Mouse (Mus musculus): ENCODE measurements at regions not wholly inside any gene's neighbourhood (a gene's known extent, or its start where the extent isn't known, plus 50 kb on each side); places are given as distances from the start of the nearest gene placed in this dataset.
A peak's percentile ranks its signal among the peaks of the same experiment; 100 is the strongest.
"Not testable (repeated sequence)": the region's sequence is repeated elsewhere in the genome, so short reads cannot be mapped to it uniquely, and the experiment has no call there.

DNA sequence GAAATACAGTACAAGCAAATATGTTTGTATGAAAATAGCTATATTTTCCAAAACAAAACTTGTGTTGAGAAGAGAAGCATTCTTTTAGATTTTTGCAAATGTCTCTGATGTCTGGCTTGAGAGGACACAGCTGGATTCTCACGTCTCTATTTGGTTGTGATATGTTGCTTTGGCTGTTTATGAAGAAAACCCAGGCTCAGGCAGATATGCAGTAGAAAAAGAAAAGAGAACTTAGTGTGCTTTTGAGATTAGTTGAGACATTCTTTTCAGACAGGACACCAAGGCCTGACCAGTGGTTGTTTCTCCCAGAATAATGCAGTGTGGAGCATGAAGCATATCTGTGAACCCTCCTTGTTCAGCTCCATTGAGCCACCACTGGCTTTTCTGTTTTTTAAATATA, 178.8 kb upstream of the Mamld1 start:
- H3K4me3 ChIP-seq (ENCODE audit: low read length): no peak overlapping the region
- H3K36me3 ChIP-seq (ENCODE audit: insufficient read depth, low read length): no peaks in the 10 kb centered on the region
- no peak for ATAC-seq (ENCODE audit: low FRiP score, low TSS enrichment)
- no peak overlapping the region for H3K9ac ChIP-seq (replicated peaks; ENCODE audit: low read length)
- H3K4me1 ChIP-seq (ENCODE audit: insufficient read depth, low read length): no peaks in the 10 kb centered on the region
- 56% methylated on average over 1 of the region's 1 CpGs for WGBS
- no peaks in the 10 kb centered on the region; the same call in 1 of the 2 replicates for H3K27me3 ChIP-seq (ENCODE audit: insufficient read depth, low read length)
- H3K27ac ChIP-seq (ENCODE audit: low read length): no peak overlapping the region
- no peaks in the 10 kb centered on the region for H3K9me3 ChIP-seq (ENCODE audit: low read length)
- H3K4me2 ChIP-seq (replicated peaks; ENCODE audit: low read depth, low read length): no peak overlapping the region

DNA sequence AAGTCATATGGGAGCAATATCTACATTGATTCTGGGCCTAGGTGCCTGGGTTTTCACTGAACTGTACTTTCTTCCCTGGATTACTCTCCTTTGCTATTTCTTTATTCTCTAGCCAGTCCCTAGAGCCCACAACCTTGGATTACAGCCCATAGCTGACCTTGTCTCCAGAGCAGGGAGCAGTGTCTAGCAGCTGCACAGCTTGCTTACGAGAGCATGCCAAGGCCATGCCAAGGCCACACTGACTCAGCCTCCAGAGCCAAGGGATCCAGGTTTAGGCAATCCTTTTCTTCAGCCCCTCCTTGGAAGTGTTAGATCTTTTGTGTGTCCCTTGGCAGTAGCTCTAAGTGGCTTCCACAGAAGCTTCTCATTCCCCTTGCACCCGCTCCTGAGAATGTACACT, 168.7 kb upstream of the Mamld1 start:
- Histone ChIP-seq H3K9me3 (ENCODE audit: low read length) (no peaks in the 10 kb centered on the region), H3K4me1 (ENCODE audit: insufficient read depth, low read length) (no peaks in the 10 kb centered on the region), H3K27ac (ENCODE audit: low read length) (no peak overlapping the region), H3K4me2 (replicated peaks; ENCODE audit: low read depth, low read length) (no peak overlapping the region), H3K4me3 (ENCODE audit: low read length) (no peak overlapping the region), H3K36me3 (ENCODE audit: insufficient read depth, low read length) (no peaks in the 10 kb centered on the region), H3K9ac (replicated peaks; ENCODE audit: low read length) (no peak overlapping the region), H3K27me3 (ENCODE audit: insufficient read depth, low read length) (no peaks in the 10 kb centered on the region; the same call in 1 of the 2 replicates)
- ATAC-seq (ENCODE audit: low FRiP score, low TSS enrichment): no peak
- WGBS: 89% methylated on average over 2 of the region's 2 CpGs

DNA sequence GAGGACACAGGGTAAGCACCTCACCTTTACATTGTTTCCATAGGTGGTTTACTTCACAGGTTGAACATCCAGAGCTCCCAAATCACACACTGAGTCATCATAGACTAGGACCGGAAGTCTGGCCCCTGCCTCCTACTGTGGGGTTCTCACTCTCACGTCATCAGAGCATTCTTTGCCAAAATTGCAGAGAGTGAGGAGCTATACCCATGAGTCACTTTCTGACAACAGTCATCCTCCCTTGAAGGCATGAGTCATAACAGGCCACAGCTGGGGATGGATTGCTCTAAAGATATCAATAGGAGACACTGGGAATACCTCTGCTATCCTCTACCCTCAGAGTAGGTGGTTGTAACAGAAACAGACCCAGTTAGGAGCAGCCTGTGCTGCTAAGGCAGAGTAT, 166.6 kb upstream of the Mamld1 start:
- H3K36me3 ChIP-seq (ENCODE audit: insufficient read depth, low read length): no peaks in the 10 kb centered on the region
- H3K27me3 ChIP-seq (ENCODE audit: insufficient read depth, low read length): no peaks in the 10 kb centered on the region; the same call in 1 of the 2 replicates
- WGBS: 56% methylated on average over 2 of the region's 2 CpGs
- H3K4me3 ChIP-seq (ENCODE audit: low read length): no peak overlapping the region
- no peaks in the 10 kb centered on the region for H3K9me3 ChIP-seq (ENCODE audit: low read length)
- H3K4me2 ChIP-seq (replicated peaks; ENCODE audit: low read depth, low read length): no peak overlapping the region
- no peak for ATAC-seq (ENCODE audit: low FRiP score, low TSS enrichment)
- H3K9ac ChIP-seq (replicated peaks; ENCODE audit: low read length): no peak overlapping the region
- no peak overlapping the region for H3K27ac ChIP-seq (ENCODE audit: low read length)
- H3K4me1 ChIP-seq (ENCODE audit: insufficient read depth, low read length): no peaks in the 10 kb centered on the region

DNA sequence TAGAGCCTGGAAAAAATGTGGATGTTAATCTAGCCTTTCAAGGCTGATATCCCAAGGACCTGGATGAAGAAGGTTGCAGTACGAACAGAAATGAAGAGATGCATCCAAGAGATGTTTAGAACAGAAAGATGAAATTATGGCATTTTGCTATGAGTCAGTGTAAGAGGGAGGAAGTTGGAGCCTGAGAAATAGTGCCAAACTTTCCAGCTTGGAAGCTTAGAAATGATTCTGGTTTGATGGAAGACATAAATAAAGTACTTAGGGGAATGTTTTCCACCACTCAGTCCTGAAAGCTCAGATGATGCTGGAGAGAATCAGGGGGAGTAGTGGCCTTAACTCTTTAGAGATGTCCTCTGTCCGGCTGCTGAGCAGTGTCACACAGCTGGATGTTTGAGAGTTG, 155.5 kb upstream of the Mamld1 start:
- 80% methylated on average over 2 of the region's 2 CpGs for WGBS
- Histone ChIP-seq H3K9ac (replicated peaks; ENCODE audit: low read length) (no peak overlapping the region), H3K4me3 (ENCODE audit: low read length) (no peak overlapping the region), H3K9me3 (ENCODE audit: low read length) (no peaks in the 10 kb centered on the region), H3K4me1 (ENCODE audit: insufficient read depth, low read length) (no peaks in the 10 kb centered on the region), H3K36me3 (ENCODE audit: insufficient read depth, low read length) (no peaks in the 10 kb centered on the region), H3K27ac (ENCODE audit: low read length) (no peak overlapping the region), H3K4me2 (replicated peaks; ENCODE audit: low read depth, low read length) (no peak overlapping the region), H3K27me3 (ENCODE audit: insufficient read depth, low read length) (peaks cover 6% of the 10 kb centered on the region)
- no peak for ATAC-seq (ENCODE audit: low FRiP score, low TSS enrichment)

DNA sequence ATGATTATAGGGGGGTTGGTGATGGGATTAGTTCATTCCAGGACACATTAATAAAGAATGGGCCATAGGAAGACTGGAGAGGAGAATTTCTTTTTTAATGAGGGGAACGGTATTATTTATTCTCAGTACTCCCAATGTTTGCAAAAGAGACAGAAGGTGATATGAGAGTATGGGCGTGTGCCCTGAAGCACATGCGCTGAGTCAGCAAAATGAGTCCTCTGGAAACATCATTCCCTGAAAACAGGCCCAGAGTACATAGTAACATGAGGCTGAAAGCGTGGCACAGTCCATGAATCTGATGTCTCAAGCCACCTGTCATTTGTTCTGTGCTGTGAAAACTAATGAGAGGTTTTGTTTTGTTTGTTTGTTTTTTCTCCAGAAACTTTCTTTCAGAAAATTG, 154.5 kb upstream of the Mamld1 start:
- no peak for ATAC-seq (ENCODE audit: low FRiP score, low TSS enrichment)
- H3K4me3 ChIP-seq (ENCODE audit: low read length): no peak overlapping the region
- H3K27me3 ChIP-seq (ENCODE audit: insufficient read depth, low read length): peaks cover 10% of the 10 kb centered on the region
- H3K4me1 ChIP-seq (ENCODE audit: insufficient read depth, low read length): no peaks in the 10 kb centered on the region
- no peak overlapping the region for H3K4me2 ChIP-seq (replicated peaks; ENCODE audit: low read depth, low read length)
- no peak overlapping the region for H3K9ac ChIP-seq (replicated peaks; ENCODE audit: low read length)
- no peak overlapping the region for H3K27ac ChIP-seq (ENCODE audit: low read length)
- WGBS: 76% methylated on average over 4 of the region's 4 CpGs
- no peaks in the 10 kb centered on the region for H3K36me3 ChIP-seq (ENCODE audit: insufficient read depth, low read length)
- H3K9me3 ChIP-seq (ENCODE audit: low read length): no peaks in the 10 kb centered on the region

DNA sequence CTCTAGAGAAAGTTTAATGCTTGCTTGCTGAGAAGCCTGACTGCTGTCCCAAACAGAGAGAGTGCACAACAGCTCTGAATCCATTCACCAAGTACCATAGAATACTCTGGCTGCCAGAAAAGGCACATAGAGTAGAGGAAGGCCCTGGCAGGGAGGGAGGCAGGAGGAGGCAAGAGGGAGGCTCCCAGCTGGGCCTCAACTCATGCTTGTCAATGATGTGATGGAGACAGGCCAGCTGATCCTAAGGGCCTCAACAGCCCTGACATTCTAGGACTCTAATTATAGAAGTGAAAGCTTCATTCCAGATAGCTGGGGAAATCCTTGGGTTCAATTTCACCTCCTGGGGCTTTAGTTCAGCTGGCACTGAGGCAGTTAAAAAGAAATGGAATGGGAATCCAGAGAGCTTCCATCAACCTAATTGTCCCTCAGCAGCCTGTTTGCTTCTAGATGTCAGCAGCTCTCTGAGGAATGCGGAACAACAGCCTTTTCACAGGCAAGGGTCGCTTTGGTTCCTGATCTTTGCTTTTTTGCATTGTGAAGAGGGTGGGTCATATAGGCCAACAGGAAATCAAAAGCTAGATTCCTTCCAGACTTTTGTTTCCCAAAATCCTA, 152.8 kb upstream of the Mamld1 start:
- WGBS: 59% methylated on average over 2 of the region's 2 CpGs
- Histone ChIP-seq H3K36me3 (ENCODE audit: insufficient read depth, low read length) (no peaks in the 10 kb centered on the region), H3K27ac (ENCODE audit: low read length) (peak overlapping the region; percentile 34; the same call in 1 of the 2 replicates), H3K4me2 (replicated peaks; ENCODE audit: low read depth, low read length) (no peak overlapping the region), H3K4me3 (ENCODE audit: low read length) (no peak overlapping the region), H3K4me1 (ENCODE audit: insufficient read depth, low read length) (no peaks in the 10 kb centered on the region), H3K9me3 (ENCODE audit: low read length) (no peaks in the 10 kb centered on the region), H3K9ac (replicated peaks; ENCODE audit: low read length) (no peak overlapping the region), H3K27me3 (ENCODE audit: insufficient read depth, low read length) (peaks cover 12% of the 10 kb centered on the region)
- ATAC-seq (ENCODE audit: low FRiP score, low TSS enrichment): peak; percentile 69

DNA sequence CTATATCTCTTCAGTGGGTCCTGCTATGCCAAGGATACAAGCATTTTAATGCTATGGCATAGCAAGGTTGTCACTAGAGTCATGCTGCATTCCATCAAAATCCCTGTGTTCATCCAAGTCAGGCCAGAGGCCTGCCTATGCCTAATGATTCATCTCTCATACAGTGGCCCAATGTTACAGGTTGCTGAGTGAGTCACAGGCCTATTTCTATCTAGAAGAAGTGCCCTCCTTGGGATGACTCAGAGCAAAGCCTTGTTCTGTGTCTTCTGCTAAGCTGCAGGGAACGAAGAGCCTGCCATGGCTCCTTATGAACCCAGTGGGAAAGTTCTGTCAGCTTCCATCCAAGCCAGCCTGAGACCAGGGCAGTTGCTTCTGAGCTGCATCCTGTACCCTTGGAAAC, 151.2 kb upstream of the Mamld1 start:
- H3K27me3 ChIP-seq (ENCODE audit: insufficient read depth, low read length): peaks cover 12% of the 10 kb centered on the region
- H3K36me3 ChIP-seq (ENCODE audit: insufficient read depth, low read length); H3K9ac ChIP-seq (replicated peaks; ENCODE audit: low read length); H3K4me3 ChIP-seq (ENCODE audit: low read length); H3K27ac ChIP-seq (ENCODE audit: low read length); ATAC-seq (ENCODE audit: low FRiP score, low TSS enrichment); H3K9me3 ChIP-seq (ENCODE audit: low read length); H3K4me2 ChIP-seq (replicated peaks; ENCODE audit: low read depth, low read length); H3K4me1 ChIP-seq (ENCODE audit: insufficient read depth, low read length): not testable (repeated sequence)
- 88% methylated on average over 1 of the region's 1 CpGs for WGBS

DNA sequence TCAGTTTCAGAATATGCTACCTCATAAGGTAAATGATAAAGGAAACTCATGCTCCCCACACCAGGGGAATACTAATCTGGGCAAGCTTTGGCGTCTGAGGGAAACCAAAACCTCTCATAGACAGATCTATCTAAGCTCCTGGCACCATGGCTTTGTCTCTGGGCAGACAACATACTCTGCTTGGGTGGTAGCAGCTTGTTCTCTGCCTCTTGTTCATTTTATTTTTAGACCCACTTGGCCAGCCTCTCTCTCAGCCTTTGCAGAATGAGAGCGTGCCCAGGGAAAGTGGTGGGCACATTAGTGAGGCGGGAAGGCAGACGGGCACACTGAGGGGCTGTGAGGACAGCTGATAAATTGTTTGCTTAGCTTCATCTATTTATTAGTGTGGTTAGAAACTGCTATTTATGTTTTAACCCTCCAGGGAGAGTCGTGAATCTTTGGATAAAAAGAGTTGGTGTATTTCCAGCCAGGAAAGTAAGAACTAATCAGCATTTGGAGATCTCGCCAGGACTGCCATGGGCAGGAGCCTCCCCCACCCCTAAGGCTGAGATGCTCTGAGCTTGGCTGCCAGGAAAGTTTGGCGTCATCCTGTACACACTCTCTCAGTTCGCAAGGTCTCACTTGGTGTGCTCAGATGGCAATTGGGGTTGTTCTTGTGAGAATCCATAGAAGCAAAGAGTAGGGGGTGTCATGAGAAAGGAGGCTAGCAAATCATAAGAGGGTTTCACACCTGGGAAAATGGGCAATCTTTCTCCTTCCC, 150.2 kb upstream of the Mamld1 start:
- Histone ChIP-seq H3K27ac (ENCODE audit: low read length) (no peak overlapping the region), H3K27me3 (ENCODE audit: insufficient read depth, low read length) (peaks cover 15% of the 10 kb centered on the region), H3K4me1 (ENCODE audit: insufficient read depth, low read length) (no peaks in the 10 kb centered on the region), H3K9ac (replicated peaks; ENCODE audit: low read length) (no peak overlapping the region), H3K4me2 (replicated peaks; ENCODE audit: low read depth, low read length) (no peak overlapping the region), H3K9me3 (ENCODE audit: low read length) (no peaks in the 10 kb centered on the region), H3K36me3 (ENCODE audit: insufficient read depth, low read length) (no peaks in the 10 kb centered on the region), H3K4me3 (ENCODE audit: low read length) (no peak overlapping the region)
- WGBS: 70% methylated on average over 8 of the region's 8 CpGs
- ATAC-seq (ENCODE audit: low FRiP score, low TSS enrichment): no peak

DNA sequence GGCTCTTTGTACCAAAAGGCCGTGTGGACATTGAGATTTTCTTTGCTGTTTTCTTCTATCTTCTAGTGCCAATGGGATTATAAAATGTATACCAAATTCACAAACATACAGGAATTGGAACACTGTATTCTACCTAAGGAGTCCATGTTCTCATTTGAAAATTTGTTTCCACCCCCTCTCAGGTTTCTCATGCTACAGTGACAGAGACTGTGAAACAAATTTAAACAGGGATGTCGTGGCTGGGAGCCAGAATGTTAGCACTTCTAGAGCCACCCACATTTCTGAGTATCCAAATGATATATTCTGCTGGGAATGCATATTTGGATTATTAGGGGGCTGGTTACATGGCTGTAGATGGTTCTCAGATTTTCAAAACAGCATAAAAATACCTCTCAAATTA, 124.4 kb upstream of the Mamld1 start:
- H3K27me3 ChIP-seq (ENCODE audit: insufficient read depth, low read length): no peaks in the 10 kb centered on the region; the same call in 1 of the 2 replicates
- H3K4me1 ChIP-seq (ENCODE audit: insufficient read depth, low read length): no peaks in the 10 kb centered on the region
- H3K4me3 ChIP-seq (ENCODE audit: low read length): no peak overlapping the region
- no peak overlapping the region for H3K27ac ChIP-seq (ENCODE audit: low read length)
- H3K4me2 ChIP-seq (replicated peaks; ENCODE audit: low read depth, low read length): no peak overlapping the region
- H3K9ac ChIP-seq (replicated peaks; ENCODE audit: low read length): no peak overlapping the region
- 62% methylated on average over 2 of the region's 2 CpGs for WGBS
- H3K9me3 ChIP-seq (ENCODE audit: low read length): no peaks in the 10 kb centered on the region
- H3K36me3 ChIP-seq (ENCODE audit: insufficient read depth, low read length): no peaks in the 10 kb centered on the region
- ATAC-seq (ENCODE audit: low FRiP score, low TSS enrichment): no peak

DNA sequence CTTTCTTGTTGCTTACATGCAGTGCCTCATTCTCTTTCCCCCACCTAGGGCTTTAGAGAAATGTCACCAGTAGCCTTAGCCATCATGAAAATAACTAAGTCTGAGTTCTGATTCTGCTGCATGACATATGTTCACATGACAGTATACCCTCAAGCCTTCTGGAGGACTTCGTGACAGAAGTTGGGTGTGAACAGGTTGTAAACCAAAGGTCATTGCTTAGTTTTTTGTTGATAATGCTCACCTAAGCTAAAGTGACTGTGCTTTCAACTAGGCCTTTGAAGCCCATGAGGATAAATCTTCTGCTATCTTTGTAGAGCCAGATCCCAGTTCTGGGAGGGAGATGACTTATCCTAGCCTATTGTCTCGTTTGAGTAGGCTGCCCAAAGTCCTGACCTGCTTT, 118.1 kb upstream of the Mamld1 start:
- no peak overlapping the region for H3K9ac ChIP-seq (replicated peaks; ENCODE audit: low read length)
- no peak overlapping the region for H3K4me3 ChIP-seq (ENCODE audit: low read length)
- no peaks in the 10 kb centered on the region for H3K4me1 ChIP-seq (ENCODE audit: insufficient read depth, low read length)
- no peaks in the 10 kb centered on the region; the same call in 1 of the 2 replicates for H3K27me3 ChIP-seq (ENCODE audit: insufficient read depth, low read length)
- WGBS: 43% methylated on average over 2 of the region's 2 CpGs
- no peaks in the 10 kb centered on the region for H3K9me3 ChIP-seq (ENCODE audit: low read length)
- H3K36me3 ChIP-seq (ENCODE audit: insufficient read depth, low read length): no peaks in the 10 kb centered on the region
- no peak for ATAC-seq (ENCODE audit: low FRiP score, low TSS enrichment)
- no peak overlapping the region for H3K27ac ChIP-seq (ENCODE audit: low read length)
- H3K4me2 ChIP-seq (replicated peaks; ENCODE audit: low read depth, low read length): no peak overlapping the region
